In genomic region chr10:13496315-13496714, GRCm38 (mm10) we compare ENCODE assay signal across 15 mouse cellular contexts.
"Had no signal": no experiment of that assay in that cellular context is flagged by ENCODE, and none has a peak within 500 bp of the region (broad histone marks: within the 10 kb centered on the region; RNA-seq: fewer than 3 reads in every experiment).

No protein-coding gene starts in this region.

- H3K4me3 ChIP-seq: limb, embryonic 12.5 days; liver, embryonic 13.5 days; lung, embryonic 15.5 days; midbrain, embryonic 12.5 days; neural tube, embryonic 13.5 days had no signal

- H3K4me2 ChIP-seq: limb, embryonic 12.5 days; liver, embryonic 13.5 days; lung, embryonic 15.5 days; midbrain, embryonic 12.5 days; neural tube, embryonic 13.5 days had no signal

- H3K27ac ChIP-seq: limb, embryonic 12.5 days; liver, embryonic 13.5 days; lung, embryonic 15.5 days; midbrain, embryonic 12.5 days; neural tube, embryonic 13.5 days had no signal

- ATAC-seq: liver, postnatal 0 days; midbrain, embryonic 16.5 days had no signal

- H3K27me3 ChIP-seq: liver, embryonic 13.5 days; lung, embryonic 15.5 days; neural tube, embryonic 13.5 days had no signal

- H3K9me3 ChIP-seq: limb, embryonic 12.5 days; liver, embryonic 13.5 days; lung, embryonic 15.5 days; midbrain, embryonic 12.5 days; neural tube, embryonic 13.5 days had no signal

- H3K36me3 ChIP-seq: limb, embryonic 12.5 days; liver, embryonic 13.5 days; lung, embryonic 15.5 days; midbrain, embryonic 12.5 days; neural tube, embryonic 13.5 days had no signal

- DNase-seq: kidney, postnatal 25 days; liver; liver, embryonic 13.5 days; liver, postnatal 0 days; lung, postnatal 14 days; retina, postnatal 1 day; right cerebral cortex, postnatal 4 days; spleen, adult 18-20 months; thymus, adult 18-20 months; thymus, postnatal 14 days had no signal

- H3K4me1 ChIP-seq: limb, embryonic 12.5 days; midbrain, embryonic 12.5 days had no signal

- H3K9ac ChIP-seq: limb, embryonic 12.5 days; liver, embryonic 13.5 days; liver, postnatal 0 days; lung, embryonic 15.5 days; midbrain, embryonic 12.5 days; neural tube, embryonic 13.5 days had no signal
